Mouse (Mus musculus) megakaryocyte, adult 5-6 weeks (primary cell): ENCODE data around the gene Ssbp3. TPM values are rescaled to one million over a fixed set of nuclear protein-coding genes. Genes with fewer than 3 reads are reported as not detected.
A peak's percentile ranks its signal among the peaks of the same experiment; 100 is the strongest.

ENCODE experiments used
- ATAC-seq: 2 replicates; pipeline ENCODE4 v1.8.0; 2016; ENCODE audit warnings: mild to moderate bottlenecking, inconsistent platforms; ENCODE audit not compliant: poor library complexity, severe bottlenecking
- total RNA-seq, 2 experiments: library from RNA; stranded (forward) in 1 of 2; stranded (reverse) in 1 of 2; fragments of 153-499, 151-499 nt in 1 of 2; fragments of 221-1000, 200-1000 nt in 1 of 2; gene quantifications; 2 replicates each; pipeline versions ENCODE4 v1.2.3 to v1.2.4; 2015 to 2017

The Ssbp3 gene
- total RNA-seq, 2 experiments from 2014 or later = 21.6 to 26.2 TPM

DNA sequence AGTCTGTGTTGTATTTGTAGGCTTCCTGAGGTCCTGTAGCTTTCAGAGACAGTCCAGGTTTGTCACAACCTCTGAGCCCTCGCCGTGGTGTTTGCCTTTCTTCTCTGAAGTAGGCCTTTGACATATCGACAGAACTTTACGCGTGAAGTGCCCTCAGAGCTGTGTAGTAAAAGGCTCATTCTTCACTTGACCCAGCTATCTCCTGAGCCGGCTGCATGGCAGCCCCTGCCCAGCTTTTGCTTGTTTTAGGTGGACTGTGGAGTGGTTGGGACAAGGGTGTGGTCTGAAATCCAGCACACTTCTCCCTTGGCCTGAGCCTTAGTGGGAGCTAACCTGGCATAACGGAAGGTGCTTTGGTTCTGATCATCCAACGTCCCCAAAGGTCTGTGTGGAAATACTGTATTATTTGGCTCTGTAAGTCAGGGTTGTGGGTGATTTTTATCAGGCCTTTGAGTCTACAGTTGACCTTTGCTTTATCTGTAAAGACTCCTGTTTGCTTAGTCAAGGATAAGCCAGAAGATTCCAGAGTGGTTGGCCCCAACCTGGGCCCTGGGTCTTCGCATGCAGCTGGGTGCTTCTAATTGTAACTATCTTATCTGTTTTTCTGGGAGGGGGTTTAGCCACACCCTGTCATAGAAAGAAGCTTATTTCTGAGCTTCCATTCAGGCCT, 23.4 kb downstream of the Ssbp3 start:
- no peak for ATAC-seq

DNA sequence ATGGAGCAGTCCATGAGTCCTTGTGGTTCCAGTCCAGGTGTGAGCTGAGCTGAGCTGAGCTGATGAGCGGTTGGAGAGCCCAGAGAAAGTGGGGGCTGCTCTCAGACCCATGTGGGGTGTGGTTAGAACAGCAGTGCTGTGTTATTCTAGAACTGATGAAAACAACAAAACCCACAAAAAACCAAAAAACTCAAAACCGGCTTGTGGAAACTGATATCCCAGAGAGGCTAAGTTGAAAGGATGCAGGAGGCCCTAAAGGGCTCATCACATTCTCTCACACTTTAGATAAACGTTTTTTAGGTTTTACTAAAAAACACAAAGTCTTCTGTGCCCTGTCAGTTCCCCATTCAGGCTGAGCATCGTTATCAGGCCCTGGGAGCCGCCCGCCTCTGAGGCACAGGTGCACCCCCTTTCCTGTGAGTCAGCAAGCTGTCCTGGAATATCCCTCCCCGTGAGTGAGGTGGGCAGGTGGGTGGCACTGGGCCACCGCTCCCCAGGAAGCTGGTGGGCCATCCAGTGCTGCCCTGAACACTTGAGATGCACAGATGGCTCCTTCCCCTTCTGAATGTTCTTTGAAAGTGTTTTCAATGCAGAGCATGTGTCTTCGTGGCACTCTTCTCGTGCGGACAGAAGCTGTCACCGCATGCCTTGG, 24.6 kb downstream of the Ssbp3 start:
- ATAC-seq = no peak

DNA sequence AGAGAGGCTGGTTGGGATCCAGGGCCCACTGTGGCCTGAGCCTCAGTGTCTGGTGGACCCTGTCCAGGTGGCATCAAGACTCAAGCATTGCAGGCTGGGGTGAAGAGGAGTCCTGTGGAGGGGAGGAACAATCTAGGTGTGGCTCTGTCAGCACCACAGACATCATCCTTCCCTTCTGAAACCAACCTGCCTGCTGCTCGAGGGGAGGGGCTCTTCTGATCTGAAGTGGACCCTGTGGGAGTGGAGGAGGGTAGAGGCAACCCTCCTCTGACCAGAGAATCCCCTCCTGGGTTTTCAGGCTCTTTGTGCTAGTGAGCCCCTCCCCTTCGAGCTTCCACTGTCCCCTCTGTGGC, 25.1 kb downstream of the Ssbp3 start:
- ATAC-seq = no peak

DNA sequence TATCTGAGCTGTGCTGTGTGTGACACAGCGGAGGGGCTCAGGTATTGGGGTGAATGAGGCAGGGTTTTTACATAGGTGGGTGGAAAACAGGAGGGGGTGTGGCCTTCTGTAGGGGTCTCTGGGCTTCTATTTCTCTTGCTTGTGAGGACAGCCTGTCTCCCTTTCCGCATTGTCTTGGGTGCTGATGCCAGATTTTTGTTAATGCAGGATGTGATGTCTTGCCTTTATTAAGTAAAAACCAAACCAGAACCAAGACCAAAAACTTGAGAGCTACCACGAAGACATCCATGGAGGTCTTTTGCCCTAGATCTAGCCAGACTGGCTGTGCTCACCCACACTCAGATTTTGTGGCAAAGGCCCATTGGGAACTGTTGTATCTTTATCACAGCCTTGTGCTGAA, 25.5 kb downstream of the Ssbp3 start:
- ATAC-seq = no peak

DNA sequence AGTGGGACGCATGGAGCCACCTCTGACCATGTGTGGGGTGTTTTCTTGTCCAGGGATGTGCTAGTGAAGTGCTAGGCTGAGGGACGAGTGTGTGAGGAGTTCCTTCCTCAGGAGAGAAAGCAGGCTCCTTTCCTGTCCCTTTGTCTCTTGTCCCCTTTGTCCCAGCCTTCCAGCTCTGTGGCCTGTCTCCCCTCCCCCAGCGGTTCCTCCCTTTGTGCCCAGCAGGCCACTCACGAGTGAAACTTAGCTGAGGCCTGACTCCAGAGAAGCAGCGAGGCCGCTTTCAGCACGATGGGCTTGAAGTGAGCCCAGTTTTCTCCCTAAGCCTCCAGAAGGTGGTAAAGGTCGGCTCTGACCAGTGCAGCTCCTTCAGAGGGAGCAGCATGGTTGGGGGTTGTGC, 26.2 kb downstream of the Ssbp3 start:
- ATAC-seq = no peak

DNA sequence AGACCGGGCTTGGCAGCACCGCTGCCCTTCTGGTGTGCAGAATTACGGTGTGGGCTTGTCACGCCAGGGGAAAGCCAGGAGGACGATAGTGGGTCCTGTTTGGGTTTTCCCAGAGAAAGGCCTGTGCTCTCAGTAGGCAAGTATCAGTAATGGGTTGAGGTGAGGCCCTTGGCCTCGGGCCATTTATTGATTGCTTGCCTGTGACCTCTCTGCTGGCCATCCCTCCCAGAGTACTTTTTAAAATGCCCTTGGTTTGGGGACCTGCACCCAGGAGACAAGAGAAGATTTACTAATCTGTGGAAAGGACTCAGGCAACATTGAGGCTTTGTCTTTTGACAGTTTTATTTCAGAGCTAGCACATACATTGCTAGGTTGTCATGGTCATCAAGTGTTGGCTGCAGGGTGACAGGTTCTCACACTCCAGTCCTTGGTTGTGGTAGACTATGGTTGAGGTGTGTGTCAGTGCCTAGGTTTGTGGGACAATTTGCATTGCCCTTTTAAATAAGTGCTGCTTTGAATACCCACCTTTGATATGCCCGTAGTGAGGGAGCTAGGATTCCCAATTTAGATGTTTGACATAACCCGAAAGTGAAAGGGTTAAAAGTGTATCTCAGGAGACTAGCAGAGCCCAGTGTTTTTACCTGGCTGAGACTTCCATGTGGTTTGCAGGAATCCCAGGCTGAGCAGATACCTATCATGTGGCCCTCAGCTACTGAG, 28.2 kb downstream of the Ssbp3 start:
- ATAC-seq = no peak

DNA sequence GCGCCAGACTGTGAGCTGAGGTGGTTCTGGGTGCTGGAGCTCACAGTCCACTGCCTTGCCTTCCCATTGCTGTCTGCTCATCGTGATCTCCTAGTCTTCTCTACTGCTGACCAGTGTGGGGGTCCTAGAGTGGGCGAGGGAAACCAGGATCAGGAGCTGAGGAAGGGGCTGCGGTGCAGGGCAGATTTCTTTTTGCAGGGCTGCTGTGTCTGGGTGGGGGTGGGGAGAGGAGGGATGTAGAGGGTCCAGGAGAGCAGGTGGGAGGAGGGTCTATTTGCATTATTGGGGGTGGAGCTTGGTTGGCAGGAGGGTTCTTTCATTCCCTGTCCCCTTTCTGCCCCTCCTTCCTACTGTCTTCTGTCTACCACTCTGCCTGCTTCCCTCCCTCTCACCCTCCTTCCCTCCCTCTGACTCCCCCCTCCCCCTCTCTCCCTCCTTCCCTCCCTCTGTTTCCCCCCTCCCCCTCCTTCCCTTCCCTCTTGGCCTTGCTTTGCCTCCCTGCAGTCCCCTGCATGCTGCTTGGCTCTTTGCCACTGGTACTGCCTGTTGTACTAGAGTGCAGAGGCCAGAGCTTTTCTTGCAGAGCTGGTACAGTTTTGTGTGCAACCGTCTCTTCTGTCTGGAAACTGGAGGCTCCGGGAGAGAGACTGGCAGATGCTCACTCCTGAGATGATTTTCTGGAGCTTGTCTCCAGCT, 28.9 kb downstream of the Ssbp3 start:
- ATAC-seq = no peak

DNA sequence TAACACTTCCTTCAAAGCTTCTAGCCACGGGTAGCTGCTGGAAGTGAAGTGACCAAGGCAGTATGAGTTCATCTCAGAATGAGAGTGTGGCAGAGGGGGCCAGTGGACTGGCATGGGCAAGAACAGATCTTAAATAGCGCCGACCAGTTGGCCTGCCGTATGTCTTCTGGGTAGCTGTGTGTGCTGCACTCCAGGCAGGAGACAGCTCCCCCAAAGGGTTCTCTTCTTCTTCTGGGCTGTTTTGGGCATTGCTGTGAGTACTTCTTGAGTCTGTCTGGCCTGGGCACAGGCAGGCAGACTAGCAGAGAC, 29.4 kb downstream of the Ssbp3 start:
- no peak for ATAC-seq

DNA sequence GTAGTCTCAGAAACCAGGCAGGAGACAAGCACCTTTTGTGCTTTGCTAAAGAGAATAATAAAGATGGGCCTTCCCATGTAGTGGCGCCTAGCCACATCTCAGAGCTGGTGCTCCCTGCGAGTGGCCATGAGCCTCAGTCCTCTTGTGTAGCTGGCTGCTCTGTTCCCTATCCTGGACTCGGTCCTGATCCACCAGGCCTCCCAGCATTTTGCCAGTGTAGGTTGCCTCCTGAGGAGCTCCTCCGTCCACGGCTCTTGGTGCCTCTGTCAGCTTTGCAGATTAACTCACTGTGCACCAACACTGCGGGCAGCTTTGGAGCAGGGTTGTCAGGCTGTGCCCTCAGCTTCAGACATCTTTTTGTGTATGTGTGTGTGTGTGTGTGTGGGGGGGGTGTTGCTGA, 30.4 kb downstream of the Ssbp3 start:
- no peak for ATAC-seq

DNA sequence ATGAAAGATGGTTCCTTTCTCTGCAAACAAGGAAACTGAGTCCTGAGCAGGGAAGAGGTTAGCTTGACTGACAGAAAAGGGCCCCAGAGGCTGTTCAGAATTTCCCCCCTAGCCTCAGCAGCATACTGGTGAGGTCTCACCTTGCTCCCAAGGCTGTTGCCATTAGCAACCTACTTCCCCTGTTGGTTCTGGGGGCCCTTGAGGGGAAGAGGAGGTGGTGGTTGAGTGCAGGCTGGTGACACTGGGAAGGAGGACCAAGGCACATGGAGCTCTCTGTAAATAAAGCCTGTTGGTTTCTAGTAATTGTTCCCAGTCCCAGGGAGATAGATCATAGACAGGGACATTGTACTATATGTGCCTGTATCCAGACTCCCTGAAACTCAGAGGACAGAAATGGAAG, 31.0 kb downstream of the Ssbp3 start:
- ATAC-seq = no peak

DNA sequence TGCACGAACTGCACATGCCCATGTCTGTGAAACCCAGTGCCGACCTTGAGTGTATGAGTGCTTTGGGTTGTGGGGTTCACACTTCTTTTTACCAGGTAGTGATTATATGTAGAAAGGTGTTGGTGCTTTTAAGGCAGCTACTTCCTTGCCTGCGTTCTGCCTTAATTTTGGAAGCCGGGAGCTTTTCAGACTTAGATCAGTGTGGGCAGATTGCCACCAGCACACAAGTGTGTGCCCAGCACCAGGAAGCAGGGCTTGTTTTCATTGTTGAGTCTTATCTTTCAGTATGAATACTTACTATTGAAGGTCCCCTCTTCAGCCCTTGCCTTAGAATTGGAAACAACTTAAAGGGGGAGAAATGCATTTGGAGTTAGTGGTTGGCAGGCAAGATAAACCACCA, 32.0 kb downstream of the Ssbp3 start:
- ATAC-seq = no peak

DNA sequence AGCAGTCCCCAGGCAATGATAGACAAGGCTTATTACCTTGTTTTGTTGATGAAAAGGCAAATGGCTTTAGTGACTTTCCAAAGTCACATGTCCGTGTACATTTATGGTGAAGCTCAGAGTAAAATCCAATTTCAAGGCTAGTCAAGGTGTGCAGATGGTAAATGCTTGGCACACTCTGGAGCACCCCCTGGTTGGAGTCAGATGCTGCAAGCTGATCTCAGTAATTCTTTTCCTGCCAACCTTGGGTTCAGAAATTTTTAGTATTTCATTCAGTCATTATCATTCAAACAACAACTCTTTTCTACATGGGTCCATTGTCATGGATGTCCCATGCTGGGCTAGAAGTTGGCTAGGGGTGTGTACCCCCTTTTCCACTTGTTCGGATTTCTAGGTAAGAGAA, 33.1 kb downstream of the Ssbp3 start:
- no peak for ATAC-seq

DNA sequence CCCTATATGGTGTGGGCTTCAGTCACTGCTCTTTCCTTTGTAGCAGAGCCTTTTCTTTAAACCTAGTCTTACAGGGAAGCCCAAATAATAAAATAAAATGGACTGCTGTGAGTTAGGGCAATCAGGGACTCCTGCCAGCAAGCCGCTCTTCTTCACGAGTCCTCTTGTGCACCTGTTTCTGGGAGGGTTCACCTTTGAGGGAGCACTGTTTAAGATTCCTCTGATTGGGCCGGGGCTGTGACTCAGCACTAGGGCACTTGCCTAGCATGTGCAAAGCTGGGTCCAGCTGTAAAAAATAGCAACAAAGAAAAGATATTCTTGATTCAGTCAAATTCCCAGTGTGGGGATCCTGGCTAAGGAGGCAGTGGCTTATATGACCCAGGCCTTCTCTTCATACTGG, 34.4 kb downstream of the Ssbp3 start:
- no peak for ATAC-seq

DNA sequence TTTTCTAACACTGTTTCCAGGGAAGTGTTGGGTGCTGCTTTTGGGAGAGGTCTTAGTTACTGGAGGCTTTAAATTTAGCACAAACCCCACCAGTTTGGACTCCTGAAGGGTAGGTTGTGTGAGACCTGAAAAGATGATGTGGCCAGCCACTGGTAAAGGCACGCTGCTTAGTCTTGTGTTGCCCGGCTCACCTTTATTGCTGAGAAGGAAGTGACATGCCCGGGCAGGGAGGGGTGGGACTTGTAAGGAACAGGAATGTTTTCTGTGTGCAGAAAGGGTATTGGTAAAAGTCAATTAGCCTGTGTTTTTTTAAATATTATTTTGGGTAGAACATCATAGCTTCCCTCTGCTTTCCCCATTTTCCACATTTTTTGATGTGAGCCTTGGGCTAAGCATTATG, 37.2 kb downstream of the Ssbp3 start:
- ATAC-seq = no peak

DNA sequence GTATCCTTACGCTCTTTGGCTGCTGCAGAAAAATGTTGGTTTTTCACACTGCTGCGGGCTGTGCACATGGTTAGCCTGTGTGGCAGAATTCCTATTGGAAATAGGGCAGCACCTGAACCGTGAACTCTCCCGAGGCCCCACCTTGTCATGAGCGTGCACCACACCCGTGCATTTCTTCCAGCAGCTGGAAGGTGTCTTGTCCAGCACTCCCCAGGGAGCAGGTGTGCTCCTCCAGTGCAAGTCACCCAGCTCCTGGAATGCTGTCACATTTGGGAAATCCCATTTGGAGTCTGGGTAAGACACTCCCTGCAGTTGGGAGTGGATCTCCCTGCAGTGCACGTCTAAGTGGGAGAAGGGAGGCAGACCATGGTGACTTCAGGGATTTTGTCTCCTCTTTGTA, 38.0 kb downstream of the Ssbp3 start:
- ATAC-seq = no peak

DNA sequence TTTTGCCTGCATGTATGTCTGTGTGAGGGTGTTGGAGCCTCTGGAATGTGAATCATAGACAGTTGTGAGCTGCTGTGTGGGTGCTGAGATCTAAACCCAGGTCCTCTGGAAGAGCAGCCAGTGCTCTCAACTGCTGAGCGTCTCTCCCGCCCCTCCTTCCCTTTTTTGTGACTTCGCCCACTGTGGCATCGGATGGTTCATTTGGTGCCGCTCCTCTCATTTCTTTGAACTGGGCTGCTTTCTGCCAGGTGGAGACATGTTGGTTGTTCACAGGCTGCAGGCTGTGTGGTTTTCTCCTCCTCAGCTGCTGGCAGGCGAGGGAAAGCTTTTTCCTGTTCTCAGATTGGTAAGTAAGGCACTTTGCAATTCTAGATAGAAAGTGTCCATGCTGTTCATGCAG, 38.7 kb downstream of the Ssbp3 start:
- no peak for ATAC-seq

DNA sequence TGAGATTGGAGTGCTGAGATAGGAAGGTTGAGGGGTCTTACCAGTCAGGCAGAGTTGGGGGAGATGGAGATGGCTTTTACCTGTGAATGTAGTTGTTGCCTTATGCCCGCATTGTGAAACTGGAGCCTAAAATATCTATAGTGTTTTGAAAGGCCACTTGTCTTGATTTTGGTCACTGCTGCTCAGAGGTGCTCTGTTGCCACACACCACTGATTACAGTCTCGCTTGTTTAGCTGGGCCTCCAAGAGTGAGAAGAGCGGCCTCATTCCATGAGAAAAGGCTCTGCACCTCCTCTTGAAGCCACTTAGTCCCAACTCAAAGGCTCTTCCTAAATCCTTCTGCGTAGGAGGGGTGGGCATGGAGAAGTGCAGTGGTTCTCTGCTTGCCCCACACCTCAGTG, 40.3 kb downstream of the Ssbp3 start:
- no peak for ATAC-seq

DNA sequence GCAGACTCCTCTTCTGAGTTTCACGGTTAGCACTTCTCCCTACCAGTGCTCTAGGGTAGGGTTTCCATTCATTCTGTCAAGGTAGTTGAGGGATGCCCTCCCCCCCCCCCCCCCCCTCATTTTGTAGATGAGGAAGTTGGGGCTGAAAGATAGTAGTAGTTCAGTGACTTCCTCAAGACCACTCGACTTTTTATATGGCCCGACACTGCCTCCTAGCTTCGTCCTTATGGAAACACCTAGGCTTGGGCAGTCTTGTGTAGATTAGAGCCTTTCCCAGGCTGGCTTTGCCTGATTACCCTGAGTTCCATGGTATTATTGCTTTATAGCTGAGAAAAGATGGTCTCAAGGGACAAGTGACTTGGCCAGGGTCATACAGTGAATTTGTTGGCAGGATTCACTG, 41.0 kb downstream of the Ssbp3 start:
- peak; percentile 50 for ATAC-seq

DNA sequence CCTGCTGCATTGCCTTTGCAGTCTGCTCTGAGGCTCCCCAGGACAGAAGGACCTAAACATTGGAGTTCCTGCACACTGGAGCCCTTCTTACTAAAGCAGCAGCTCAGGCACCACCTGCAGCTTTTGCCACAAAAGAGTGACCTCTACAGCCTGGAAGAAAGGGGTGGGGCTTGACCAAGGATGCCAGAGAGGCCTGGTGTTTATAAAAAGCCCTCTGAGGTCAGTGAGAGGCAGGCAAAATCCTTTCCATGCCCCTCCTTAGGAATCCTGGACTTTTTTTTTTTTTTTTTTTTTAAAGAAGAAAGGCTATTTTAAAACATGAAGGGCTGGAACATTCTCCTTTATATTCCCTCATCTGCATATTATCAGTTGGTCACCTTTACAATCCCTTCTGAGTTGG, 42.7 kb downstream of the Ssbp3 start:
- ATAC-seq = no peak

DNA sequence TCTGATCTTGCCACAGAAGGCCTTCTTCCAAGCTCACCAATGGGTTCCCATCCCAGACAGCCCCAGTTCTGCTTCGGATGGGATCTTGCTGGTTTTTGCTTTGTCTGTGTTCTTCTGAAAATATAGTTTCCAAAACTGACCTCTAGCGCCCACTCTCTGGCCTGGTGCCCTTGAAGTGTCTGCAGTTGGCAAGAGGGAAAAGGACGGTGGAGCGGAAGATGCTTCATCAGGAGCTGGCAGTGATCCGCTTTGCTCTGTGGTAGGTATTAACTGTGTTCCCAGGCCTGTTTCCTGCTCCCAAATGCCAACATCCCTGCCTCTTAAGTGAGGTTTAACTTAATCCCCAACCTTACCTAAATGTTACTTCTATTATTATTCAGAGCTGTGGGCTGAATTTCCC, 43.3 kb downstream of the Ssbp3 start:
- no peak for ATAC-seq

DNA sequence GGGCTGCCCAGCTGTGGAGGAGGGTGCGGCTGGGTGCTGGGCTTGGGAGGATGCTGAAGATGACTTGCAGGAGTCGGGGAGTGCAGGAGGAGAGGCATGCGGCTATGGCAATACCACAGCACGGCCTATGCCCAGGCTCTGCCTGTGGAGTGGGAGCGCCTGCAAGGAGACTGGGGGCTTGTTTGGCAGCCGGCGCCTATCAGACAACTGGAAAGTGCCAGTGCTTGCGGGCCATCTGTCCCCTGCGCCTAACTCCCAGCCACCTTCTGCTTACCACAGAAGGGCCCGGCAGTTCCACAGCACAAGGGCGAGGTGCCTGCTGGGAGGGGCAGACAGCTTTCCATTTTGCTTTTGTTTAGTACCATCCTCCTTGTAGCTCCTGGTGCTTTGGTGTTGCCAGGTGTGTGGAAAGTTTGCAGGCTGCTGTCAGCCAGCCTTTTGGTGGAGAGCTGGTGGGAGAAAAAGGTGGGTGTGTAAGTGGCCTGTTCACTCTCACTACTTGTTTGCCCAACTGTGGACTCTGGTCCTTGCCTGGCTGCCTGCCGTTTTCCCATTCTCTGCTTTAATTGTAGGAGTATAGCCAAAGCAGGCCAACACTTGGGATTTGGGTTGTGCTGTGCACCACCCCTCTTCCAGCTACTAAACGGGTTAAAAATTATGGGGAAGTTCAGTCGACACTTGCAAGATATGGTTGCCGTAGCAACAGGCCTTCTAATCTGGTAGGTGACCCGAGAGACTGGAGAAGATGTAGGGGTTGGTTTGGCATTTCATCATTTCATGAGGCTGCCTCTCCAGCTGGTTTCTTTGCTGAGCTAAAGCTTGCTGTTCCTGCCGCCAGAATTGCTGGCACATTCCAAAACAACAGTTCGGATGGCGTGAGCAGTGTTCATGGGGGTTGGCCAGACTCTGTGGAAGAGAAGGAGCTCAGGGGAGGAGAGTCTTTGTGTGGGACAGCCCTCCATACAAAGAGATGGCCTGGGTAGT, 45.5 kb downstream of the Ssbp3 start:
- peak; percentile 67 for ATAC-seq
